Mouse (Mus musculus): ENCODE results near the gene 4933416C03Rik. TPM values are rescaled to one million over a fixed set of nuclear protein-coding genes. Genes with fewer than 3 reads are reported as not detected.

4933416C03Rik gene
- not detected for total RNA-seq (2022)

- DNase-seq (ENCODE audit: low spot score in 2 of 2) = no peak
These were observed at the start of gene 4933416C03Rik for GRCm38 (mm10) chr10:116113867-116114474. TSS of gene 4933416C03Rik (minus strand) at chr10:116113917.

GRCm38 (mm10) chr10:116162338-116162737 lies 48.6 kb upstream of the 4933416C03Rik start:
- DNase-seq (ENCODE audit: low spot score in 2 of 2) = no peak

GRCm38 (mm10) chr10:116156699-116157098 lies 43.0 kb upstream of the 4933416C03Rik start:
- no peak for DNase-seq (ENCODE audit: low spot score in 2 of 2)

GRCm38 (mm10) chr10:116154707-116155106 lies 41.0 kb upstream of the 4933416C03Rik start:
- DNase-seq (ENCODE audit: low spot score in 2 of 2) = no peak

GRCm38 (mm10) chr10:116146091-116146490 lies 32.4 kb upstream of the 4933416C03Rik start:
- DNase-seq (ENCODE audit: low spot score in 2 of 2) = no peak

GRCm38 (mm10) chr10:116143684-116144083 lies 30.0 kb upstream of the 4933416C03Rik start:
- DNase-seq (ENCODE audit: low spot score in 2 of 2) = no peak

- DNase-seq (ENCODE audit: low spot score in 2 of 2) = no peak
These were observed 26.5 kb upstream of the 4933416C03Rik start for GRCm38 (mm10) chr10:116140226-116140625.

- DNase-seq (ENCODE audit: low spot score in 2 of 2) = no peak
These were observed 21.5 kb upstream of the 4933416C03Rik start for GRCm38 (mm10) chr10:116135187-116135586.

GRCm38 (mm10) chr10:116132233-116132632 lies 18.5 kb upstream of the 4933416C03Rik start:
- DNase-seq (ENCODE audit: low spot score in 2 of 2) = no peak

- no peak for DNase-seq (ENCODE audit: low spot score in 2 of 2)
These were observed 17.5 kb upstream of the 4933416C03Rik start for GRCm38 (mm10) chr10:116131223-116131622.

- no peak for DNase-seq (ENCODE audit: low spot score in 2 of 2)
These were observed 16.7 kb upstream of the 4933416C03Rik start for GRCm38 (mm10) chr10:116130401-116130800.

GRCm38 (mm10) chr10:116125364-116125763 lies 11.6 kb upstream of the 4933416C03Rik start:
- no peak for DNase-seq (ENCODE audit: low spot score in 2 of 2)

- no peak for DNase-seq (ENCODE audit: low spot score in 2 of 2)
These were observed 10.1 kb upstream of the 4933416C03Rik start for GRCm38 (mm10) chr10:116123808-116124207.

- no peak for DNase-seq (ENCODE audit: low spot score in 2 of 2)
These were observed 7.7 kb upstream of the 4933416C03Rik start for GRCm38 (mm10) chr10:116121463-116121862.

GRCm38 (mm10) chr10:116117060-116117459 lies 3.3 kb upstream of the 4933416C03Rik start:
- DNase-seq (ENCODE audit: low spot score in 2 of 2) = no peak

GRCm38 (mm10) chr10:116115881-116116677 lies 2.4 kb upstream of the 4933416C03Rik start:
- no peak for DNase-seq (ENCODE audit: low spot score in 2 of 2)

- DNase-seq (ENCODE audit: low spot score in 2 of 2) = no peak
These were observed 849 bp downstream of the 4933416C03Rik start for GRCm38 (mm10) chr10:116112868-116113267.

GRCm38 (mm10) chr10:116108730-116109129 lies 5.0 kb downstream of the 4933416C03Rik start:
- DNase-seq (ENCODE audit: low spot score in 2 of 2) = no peak

GRCm38 (mm10) chr10:116108176-116108575 lies 5.5 kb downstream of the 4933416C03Rik start:
- no peak for DNase-seq (ENCODE audit: low spot score in 2 of 2)

GRCm38 (mm10) chr10:116098470-116098869 lies 15.2 kb downstream of the 4933416C03Rik start:
- DNase-seq (ENCODE audit: low spot score in 2 of 2) = no peak

GRCm38 (mm10) chr10:116096466-116096865 lies 17.3 kb downstream of the 4933416C03Rik start:
- no peak for DNase-seq (ENCODE audit: low spot score in 2 of 2)

- no peak for DNase-seq (ENCODE audit: low spot score in 2 of 2)
These were observed 29.8 kb downstream of the 4933416C03Rik start for GRCm38 (mm10) chr10:116083965-116084364.

- DNase-seq (ENCODE audit: low spot score in 2 of 2) = no peak
These were observed 32.9 kb downstream of the 4933416C03Rik start for GRCm38 (mm10) chr10:116080841-116081240.
